Mouse (Mus musculus) hindbrain, postnatal 0 days (tissue): ENCODE results near the gene Ap1m2. TPM values are rescaled to one million over a fixed set of nuclear protein-coding genes. Genes with fewer than 3 reads are reported as not detected.
A peak's percentile ranks its signal among the peaks of the same experiment; 100 is the strongest.

Experiments used
- ATAC-seq: fragments of 200-750 bp; cut with Nextera tagmentation; 2 replicates; pipeline ENCODE4 v1.8.0; 2017; ENCODE audit warnings: mild to moderate bottlenecking, moderate TSS enrichment, moderate library complexity
- DNase-seq: peaks from one replicate; pipeline ENCODE4 v3.0.0-alpha.2; 2015; ENCODE audit warnings: low spot score
- H3K27ac ChIP-seq: fragments of 300-500 bp; sonication (generic); 2 replicates; pipeline ENCODE4 v1.5.1; 2014; ENCODE audit warnings: mild to moderate bottlenecking
- H3K27me3 ChIP-seq: fragments of 300-500 bp; sonication (generic); 2 replicates; pipeline ENCODE4 v1.6.1; 2014; ENCODE audit warnings: low read length, mixed read lengths; ENCODE audit not compliant: insufficient read depth
- H3K36me3 ChIP-seq: fragments of 300-500 bp; sonication (generic); 2 replicates; pipeline ENCODE4 v1.6.1; 2014; ENCODE audit warnings: low read length, mixed read lengths; ENCODE audit not compliant: insufficient read depth
- H3K4me1 ChIP-seq: fragments of 300-500 bp; sonication (generic); 2 replicates; pipeline ENCODE4 v1.6.1; 2014; ENCODE audit warnings: antibody characterized with exemption, low read length, mixed read lengths; ENCODE audit not compliant: insufficient read depth
- H3K4me2 ChIP-seq: fragments of 300-500 bp; sonication (generic); 2 replicates; pipeline ENCODE4 v1.6.1; 2014; ENCODE audit warnings: low read depth, mild to moderate bottlenecking, low read length, moderate library complexity, mixed read lengths
- H3K4me3 ChIP-seq: fragments of 300-500 bp; sonication (generic); 2 replicates; pipeline ENCODE4 v1.5.1; 2014; ENCODE audit warnings: low read length
- H3K9ac ChIP-seq: fragments of 300-500 bp; sonication (generic); replicated peaks from 2 replicates; pipeline ENCODE4 v1.6.1; 2014; ENCODE audit warnings: mild to moderate bottlenecking, low read length, moderate library complexity, mixed read lengths
- H3K9me3 ChIP-seq: fragments of 300-500 bp; sonication (generic); 2 replicates; pipeline ENCODE4 v1.6.1; 2016; ENCODE audit warnings: low read length, mixed read lengths
- CTCF ChIP-seq: IDR thresholded peaks from 2 replicates; pipeline ENCODE4 v1.5.1; 2016; ENCODE audit warnings: antibody characterized with exemption, control low read depth, low read depth
- WGBS: fragments of 180-500 bp; shearing (Covaris S2); extraction: QIAGEN DNeasy Blood & Tissue Kit; methylation state at CpG from one replicate; pipeline ENCODE4 v1.1.7; 2014; 5-methylcytosine and 5-hydroxymethylcytosine counted together
- polyA plus RNA-seq: library from polyadenylated mRNA; unstranded; fragments of >200 nt; fragmentation: Nextera tagmentation; extraction: Ambion mirVana; gene quantifications from 2 replicates; pipeline ENCODE4 v1.2.1, GENCODE M21; 2015
- total RNA-seq: library from RNA; depleted of rRNA; stranded (reverse); fragments of >200 nt; gene quantifications from 2 replicates; pipeline ENCODE4 v1.2.3, GENCODE M21; 2014

Gene Ap1m2
- total and polyA plus RNA-seq, 2 experiments from 2014 or later, result 2.5 to 3.9 TPM

DNA sequence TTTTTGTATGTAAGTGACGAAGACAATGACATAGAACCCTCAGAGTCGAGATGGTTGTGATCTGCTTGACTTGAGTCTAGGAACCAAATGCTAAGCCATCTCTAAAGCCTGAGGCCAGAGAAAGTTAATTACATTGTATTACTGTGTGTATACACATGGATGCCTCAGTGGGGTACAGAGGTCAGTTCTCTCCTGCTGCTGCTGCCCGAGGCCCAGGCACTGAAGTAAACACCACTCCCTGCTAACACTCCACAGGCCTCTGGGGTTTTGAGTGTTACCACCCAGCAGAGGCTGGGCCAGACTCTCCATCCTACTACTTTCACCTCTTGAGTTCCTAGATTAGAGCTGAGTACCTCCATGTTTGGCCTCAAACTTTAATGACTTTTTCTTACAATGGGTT is 28.1 kb downstream of the Ap1m2 start:
- no peak for ATAC-seq
- 89% methylated on average over 3 of the region's 3 CpGs for WGBS
- H3K4me2 ChIP-seq, result no peak overlapping the region

DNA sequence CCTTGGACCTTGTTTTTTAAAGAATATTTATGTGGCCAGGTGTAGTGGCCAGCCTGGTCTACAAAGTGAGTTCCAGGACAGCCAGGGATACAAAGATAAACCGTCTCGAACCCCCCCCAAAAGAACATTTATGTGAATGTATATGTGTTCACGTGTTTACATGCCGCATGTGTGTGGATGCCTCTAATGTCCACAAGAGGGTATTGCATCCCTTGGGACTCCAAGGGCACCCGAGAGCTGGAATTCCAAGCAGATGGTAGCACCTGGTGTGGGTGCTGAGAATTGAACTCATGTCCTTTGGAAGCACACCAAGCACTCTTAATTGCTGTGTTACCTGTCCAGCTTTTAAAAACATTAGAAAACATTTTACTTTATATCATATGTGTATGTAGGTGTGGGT is 28.5 kb downstream of the Ap1m2 start:
- peaks cover 28% of the 10 kb centered on the region for H3K36me3 ChIP-seq
- no peak overlapping the region for H3K9ac ChIP-seq
- no peak overlapping the region for H3K4me3 ChIP-seq
- WGBS, result 90% methylated on average over 5 of the region's 5 CpGs
- no peaks in the 10 kb centered on the region for H3K27me3 ChIP-seq
- ATAC-seq (no peak), DNase-seq (no peak)
- TF ChIP-seq CTCF, result peak; percentile 30; the same call in 1 of the 2 replicates
- no peak overlapping the region for H3K27ac ChIP-seq
- peaks cover 8% of the 10 kb centered on the region for H3K4me1 ChIP-seq
- no peak overlapping the region for H3K4me2 ChIP-seq
- H3K9me3 ChIP-seq, result no peaks in the 10 kb centered on the region

More for the DNA sequence above, 28.1 kb downstream of the Ap1m2 start:
- Histone ChIP-seq H3K27ac (no peak overlapping the region), H3K9ac (no peak overlapping the region), H3K4me3 (no peak overlapping the region), H3K9me3 (no peaks in the 10 kb centered on the region), H3K36me3 (peaks cover 28% of the 10 kb centered on the region), H3K27me3 (no peaks in the 10 kb centered on the region), H3K4me1 (peaks cover 11% of the 10 kb centered on the region)
- no peak for DNase-seq
- TF ChIP-seq CTCF, result no peak

DNA sequence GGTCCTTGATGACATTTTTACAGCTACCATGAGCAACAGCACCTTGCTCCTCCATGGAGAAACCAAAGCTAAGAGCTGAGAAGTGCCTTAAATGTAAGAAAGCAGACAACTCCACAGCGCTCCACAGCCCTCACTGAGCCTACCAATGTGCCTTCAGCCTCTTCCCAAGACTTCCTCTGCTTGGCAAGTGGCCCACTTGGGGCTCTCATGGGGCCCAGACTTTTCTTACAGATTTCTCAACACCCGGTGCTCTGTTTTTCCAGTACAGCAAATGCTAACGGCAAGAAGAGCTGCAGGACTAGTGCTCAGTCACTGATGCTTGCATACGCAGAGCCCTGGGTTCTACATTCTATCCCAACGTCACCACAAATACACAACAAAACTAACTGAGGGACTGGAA is 34.4 kb downstream of the Ap1m2 start:
- Histone ChIP-seq H3K27ac (no peak overlapping the region), H3K9me3 (no peaks in the 10 kb centered on the region), H3K4me3 (no peak overlapping the region), H3K27me3 (no peaks in the 10 kb centered on the region), H3K9ac (no peak overlapping the region), H3K4me1 (no peaks in the 10 kb centered on the region), H3K4me2 (no peak overlapping the region), H3K36me3 (peaks cover 66% of the 10 kb centered on the region)
- DNase-seq (no peak), ATAC-seq (no peak)
- 91% methylated on average over 5 of the region's 5 CpGs for WGBS
- no peak for TF ChIP-seq CTCF

DNA sequence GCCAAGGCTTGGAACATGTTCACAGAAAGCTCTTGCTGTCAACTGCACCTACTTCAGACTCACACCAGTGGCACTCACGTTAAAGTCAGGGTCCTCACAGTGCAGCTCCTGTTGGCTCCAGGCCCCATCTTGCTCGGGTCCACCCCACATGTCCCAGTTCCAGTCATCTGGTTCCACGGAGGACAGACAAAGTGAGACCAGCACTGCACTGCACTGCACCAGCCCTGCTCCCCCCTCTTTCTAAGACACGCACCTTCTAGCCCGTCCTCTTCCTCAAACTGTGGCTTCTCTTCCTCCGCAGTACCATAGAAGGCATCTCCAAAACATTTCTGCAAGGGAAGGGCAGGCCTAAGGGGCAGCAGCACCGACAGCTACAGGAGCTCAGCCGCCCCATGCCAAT is 35.8 kb downstream of the Ap1m2 start:
- H3K4me1 ChIP-seq, result no peaks in the 10 kb centered on the region
- no peaks in the 10 kb centered on the region for H3K9me3 ChIP-seq
- no peak overlapping the region for H3K27ac ChIP-seq
- ATAC-seq (no peak), DNase-seq (no peak)
- no peak overlapping the region for H3K4me3 ChIP-seq
- TF ChIP-seq CTCF, result no peak
- WGBS, result 89% methylated on average over 8 of the region's 8 CpGs
- no peak overlapping the region for H3K9ac ChIP-seq
- H3K36me3 ChIP-seq, result peaks cover 74% of the 10 kb centered on the region
- H3K27me3 ChIP-seq, result no peaks in the 10 kb centered on the region
- no peak overlapping the region for H3K4me2 ChIP-seq

DNA sequence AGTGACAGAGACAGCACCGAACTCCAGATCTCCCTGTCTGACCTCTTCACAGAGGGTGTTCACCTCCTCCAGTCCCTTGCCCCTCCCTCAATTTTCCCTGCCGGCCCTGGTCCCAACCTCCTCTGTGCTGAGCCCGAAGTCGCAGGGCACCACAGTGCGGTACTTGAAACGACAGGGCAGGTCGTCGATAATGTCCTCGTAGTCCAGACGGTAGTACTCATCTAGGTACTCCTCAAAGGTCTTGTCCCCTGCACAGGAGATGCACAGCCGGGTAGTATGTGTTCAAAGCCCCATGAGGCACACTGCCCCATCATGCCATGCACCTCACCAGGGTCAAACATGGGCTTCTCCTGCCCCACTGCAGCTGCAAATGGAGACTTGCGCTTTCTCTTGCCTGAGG is 36.4 kb downstream of the Ap1m2 start:
- Histone ChIP-seq H3K9ac (no peak overlapping the region), H3K4me3 (no peak overlapping the region), H3K36me3 (peaks cover 74% of the 10 kb centered on the region), H3K27ac (no peak overlapping the region), H3K4me1 (no peaks in the 10 kb centered on the region), H3K9me3 (no peaks in the 10 kb centered on the region), H3K27me3 (no peaks in the 10 kb centered on the region), H3K4me2 (no peak overlapping the region)
- WGBS, result 88% methylated on average over 12 of the region's 12 CpGs
- DNase-seq, result no peak
- no peak for ATAC-seq
- no peak for TF ChIP-seq CTCF

DNA sequence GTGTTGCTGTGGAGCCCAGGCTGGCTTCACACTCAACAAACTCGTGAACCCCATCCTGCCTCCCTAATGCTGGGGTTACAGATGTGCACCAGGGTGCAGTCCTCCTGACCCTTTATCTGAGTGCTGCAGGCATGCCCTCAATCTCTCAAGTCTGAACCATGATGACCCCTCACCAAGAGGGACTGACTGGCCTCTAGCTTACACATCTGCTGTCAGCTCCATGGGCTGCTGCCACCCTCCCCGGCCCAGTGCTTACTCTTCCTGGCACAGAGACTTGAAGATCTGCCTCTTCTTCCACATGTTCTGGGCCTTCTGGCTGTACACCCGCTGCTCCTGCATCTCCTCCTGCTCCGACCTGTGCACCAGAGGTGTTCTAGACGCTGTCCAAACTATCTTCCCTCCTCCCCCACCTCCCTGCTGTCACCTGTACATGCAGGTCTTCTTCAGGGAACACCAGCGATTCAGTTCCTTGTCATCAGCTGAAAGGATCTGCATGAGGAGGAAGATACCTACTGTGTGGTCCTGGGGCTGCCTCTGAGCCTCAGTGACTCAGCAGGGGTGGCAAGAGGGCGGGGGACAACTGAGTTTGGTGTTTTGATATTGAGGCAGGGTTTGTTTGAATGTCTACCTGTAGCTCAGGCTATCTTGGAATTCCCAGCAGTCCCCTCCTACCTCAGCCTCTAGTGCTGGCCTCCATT is 37.0 kb downstream of the Ap1m2 start:
- H3K4me2 ChIP-seq, result no peak overlapping the region
- ATAC-seq (no peak), DNase-seq (no peak)
- WGBS, result 86% methylated on average over 7 of the region's 7 CpGs
- no peak overlapping the region for H3K27ac ChIP-seq
- TF ChIP-seq CTCF, result no peak
- H3K4me1 ChIP-seq, result no peaks in the 10 kb centered on the region
- H3K36me3 ChIP-seq, result peaks cover 76% of the 10 kb centered on the region
- no peak overlapping the region for H3K4me3 ChIP-seq
- no peak overlapping the region for H3K9ac ChIP-seq
- no peaks in the 10 kb centered on the region for H3K9me3 ChIP-seq
- no peaks in the 10 kb centered on the region for H3K27me3 ChIP-seq

DNA sequence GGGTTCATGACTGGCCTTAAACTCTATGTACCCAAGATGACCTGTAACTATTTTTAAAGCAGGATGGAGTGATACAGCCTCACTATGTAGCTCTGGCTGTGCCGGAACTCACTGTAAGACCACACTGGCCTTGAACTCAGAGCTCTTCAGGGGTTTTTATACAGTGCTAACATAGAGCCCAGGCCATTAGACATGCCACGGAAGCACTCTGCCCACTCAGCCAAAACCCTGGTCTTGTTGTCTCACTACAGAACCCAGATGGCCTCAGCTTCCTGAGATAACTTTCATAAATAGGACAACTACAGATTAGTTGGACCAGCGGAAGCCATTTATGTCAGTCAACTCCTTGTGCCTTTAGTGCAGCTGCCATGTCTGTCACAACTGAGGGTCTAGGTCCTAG is 37.8 kb downstream of the Ap1m2 start:
- Histone ChIP-seq H3K4me1 (no peaks in the 10 kb centered on the region), H3K4me3 (no peak overlapping the region), H3K4me2 (no peak overlapping the region), H3K36me3 (peaks cover 69% of the 10 kb centered on the region), H3K9me3 (no peaks in the 10 kb centered on the region), H3K9ac (no peak overlapping the region), H3K27ac (no peak overlapping the region), H3K27me3 (no peaks in the 10 kb centered on the region)
- no peak for ATAC-seq
- DNase-seq, result no peak
- no peak for TF ChIP-seq CTCF
- 91% methylated on average over 3 of the region's 3 CpGs for WGBS
